Mouse (Mus musculus) right cerebral cortex, postnatal 4 days (tissue): ENCODE measurements at regions not wholly inside any gene's neighbourhood (a gene's known extent, or its start where the extent isn't known, plus 50 kb on each side); places are given as distances from the start of the nearest gene placed in this dataset.

Source experiments
- DNase-seq: peaks from one replicate; pipeline ENCODE4 v3.0.0-alpha.2; 2022

GRCm38 (mm10) chr7:51307757-51308156, 203.1 kb upstream of the Ano5 start:
- DNase-seq: no peak

GRCm38 (mm10) chr7:51310191-51310590, 200.6 kb upstream of the Ano5 start:
- DNase-seq: no peak

GRCm38 (mm10) chr7:51339841-51340540, 170.8 kb upstream of the Ano5 start:
- no peak for DNase-seq

- no peak for DNase-seq
Observed at GRCm38 (mm10) chr7:51347521-51347920, 163.3 kb upstream of the Ano5 start.

- DNase-seq: no peak
Observed at GRCm38 (mm10) chr7:51360134-51360533, 150.7 kb upstream of the Ano5 start.

- no peak for DNase-seq
Observed at GRCm38 (mm10) chr7:51377584-51377983, 133.2 kb upstream of the Ano5 start.
